Mouse (Mus musculus) MEL (cell line): ENCODE measurements around the gene Shmt1. TPM values are rescaled to one million over a fixed set of nuclear protein-coding genes. Genes with fewer than 3 reads are reported as not detected.
A peak's percentile ranks its signal among the peaks of the same experiment; 100 is the strongest.

Experiments used
- DNase-seq: peaks from one replicate; pipeline ENCODE4 v3.0.0; 2011; ENCODE audit warnings: low read depth, low spot score
- H3K27ac ChIP-seq: 2 replicates; pipeline ENCODE4 v1.5.1; 2012; ENCODE audit warnings: low read depth, mild to moderate bottlenecking, control low read depth, low read length, moderate library complexity; ENCODE audit not compliant: control insufficient read depth
- H3K27me3 ChIP-seq, 2 experiments: fragments of 150-350 bp in 1 of 2; sonication (generic) in 1 of 2; 2 replicates each; pipeline ENCODE4 v1.6.1; 2012; ENCODE audit warnings: low read length in 2 of 2, mild to moderate bottlenecking in 2 of 2, improper control_type of control experiment in 1 of 2, moderate library complexity in 1 of 2; ENCODE audit not compliant: insufficient read depth in 2 of 2, control insufficient read depth in 1 of 2
- H3K36me3 ChIP-seq, 2 experiments: 2 replicates each; pipeline ENCODE4 v1.6.1; 2012 to 2014; ENCODE audit warnings: low read length in 2 of 2, improper control_type of control experiment in 1 of 2, inconsistent platforms in 1 of 2, mild to moderate bottlenecking in 1 of 2; ENCODE audit not compliant: insufficient read depth in 2 of 2, control insufficient read depth in 1 of 2
- H3K4me1 ChIP-seq, 2 experiments: fragments of 150-350 bp in 1 of 2; sonication (generic) in 1 of 2; 2 replicates each; pipeline ENCODE4 v1.6.1; 2012; ENCODE audit warnings: low read length in 2 of 2, improper control_type of control experiment in 1 of 2, mild to moderate bottlenecking in 1 of 2; ENCODE audit not compliant: insufficient read depth in 2 of 2, control insufficient read depth in 1 of 2
- H3K4me3 ChIP-seq, 2 experiments: fragments of 150-350 bp in 1 of 2; sonication (generic) in 1 of 2; 2 replicates each; pipeline ENCODE4 v1.5.1; 2012; ENCODE audit warnings: low read depth in 2 of 2, low read length in 2 of 2, mild to moderate bottlenecking in 2 of 2, moderate library complexity in 2 of 2, control low read depth in 1 of 2, improper control_type of control experiment in 1 of 2; ENCODE audit not compliant: control insufficient read depth in 1 of 2, insufficient read depth in 1 of 2
- H3K79me2 ChIP-seq: 2 replicates; pipeline ENCODE4 v1.6.1; 2012; ENCODE audit warnings: mild to moderate bottlenecking, low read length, moderate library complexity; ENCODE audit not compliant: control insufficient read depth, poor library complexity, insufficient read depth
- H3K9ac ChIP-seq: 2 replicates; pipeline ENCODE4 v1.6.1; 2012; ENCODE audit warnings: low read depth, mild to moderate bottlenecking, control low read depth, low read length, moderate library complexity; ENCODE audit not compliant: control insufficient read depth, poor library complexity, severe bottlenecking
- H3K9me3 ChIP-seq: fragments of 150-350 bp; sonication (generic); replicated peaks from 2 replicates; pipeline ENCODE4 v1.6.1; 2012; ENCODE audit warnings: mild to moderate bottlenecking, low read length, improper control_type of control experiment, moderate library complexity; ENCODE audit not compliant: insufficient read depth
- CTCF ChIP-seq, 3 experiments: IDR thresholded peaks in 2 of 3; conservative IDR thresholded peaks in 1 of 3; 2 replicates each; pipeline ENCODE4 v1.5.1; 2011 to 2012; ENCODE audit warnings: low read length in 3 of 3, low read depth in 2 of 3, mild to moderate bottlenecking in 2 of 3, improper control_type of control experiment in 1 of 3, inconsistent platforms in 1 of 3, mixed read lengths in 1 of 3, moderate library complexity in 1 of 3; ENCODE audit not compliant: control insufficient read depth in 1 of 3, insufficient read depth in 1 of 3, poor library complexity in 1 of 3, severe bottlenecking in 1 of 3
- E2F4 ChIP-seq: IDR thresholded peaks from 2 replicates; pipeline ENCODE4 v1.6.1; 2011; ENCODE audit warnings: low read depth, low read length, improper control_type of control experiment, borderline replicate concordance
- ETS1 ChIP-seq: IDR thresholded peaks from 2 replicates; pipeline ENCODE4 v1.6.1; 2012; ENCODE audit warnings: low read depth, mild to moderate bottlenecking, inconsistent platforms, low read length, improper control_type of control experiment, moderate library complexity
- MAFK ChIP-seq: IDR thresholded peaks from 2 replicates; pipeline ENCODE4 v1.6.1; 2011; ENCODE audit warnings: low read depth, mild to moderate bottlenecking, low read length, improper control_type of control experiment, borderline replicate concordance
- MAX ChIP-seq: IDR thresholded peaks from 2 replicates; pipeline ENCODE4 v1.6.1; 2011; ENCODE audit warnings: low read length, improper control_type of control experiment
- MXI1 ChIP-seq: IDR thresholded peaks from 2 replicates; pipeline ENCODE4 v1.6.1; 2011; ENCODE audit warnings: mild to moderate bottlenecking, low read depth, low read length, improper control_type of control experiment
- NRF1 ChIP-seq: IDR thresholded peaks from 2 replicates; pipeline ENCODE4 v1.6.1; 2014; ENCODE audit warnings: low read depth, mild to moderate bottlenecking, inconsistent platforms, low read length, improper control_type of control experiment, moderate library complexity; ENCODE audit not compliant: poor library complexity, insufficient read depth, severe bottlenecking
- POLR2A ChIP-seq, 2 experiments: IDR thresholded peaks; 2 replicates each; pipeline ENCODE4 v1.6.1; 2011 to 2012; ENCODE audit warnings: low read length in 2 of 2, mild to moderate bottlenecking in 2 of 2, control low read depth in 1 of 2, improper control_type of control experiment in 1 of 2, low read depth in 1 of 2, moderate library complexity in 1 of 2; ENCODE audit not compliant: control insufficient read depth in 1 of 2, insufficient read depth in 1 of 2, poor library complexity in 1 of 2
- RAD21 ChIP-seq: IDR thresholded peaks from 2 replicates; pipeline ENCODE4 v1.6.1; 2011; ENCODE audit warnings: mild to moderate bottlenecking, low read depth, low read length, improper control_type of control experiment
- RCOR1 ChIP-seq: IDR thresholded peaks from 2 replicates; pipeline ENCODE4 v1.6.1; 2012; ENCODE audit warnings: low read depth, mild to moderate bottlenecking, inconsistent platforms, low read length, improper control_type of control experiment
- SIN3A ChIP-seq: IDR thresholded peaks from 2 replicates; pipeline ENCODE4 v1.6.1; 2012; ENCODE audit warnings: low read length, improper control_type of control experiment, inconsistent platforms
- SMC3 ChIP-seq: IDR thresholded peaks from 2 replicates; pipeline ENCODE4 v1.6.1; 2011; ENCODE audit warnings: low read depth, low read length, improper control_type of control experiment
- USF2 ChIP-seq, 2 experiments: IDR thresholded peaks; 2 replicates each; pipeline ENCODE4 v1.6.1; 2011 to 2012; ENCODE audit warnings: improper control_type of control experiment in 2 of 2, low read length in 2 of 2, borderline replicate concordance in 1 of 2, inconsistent platforms in 1 of 2, low read depth in 1 of 2, mild to moderate bottlenecking in 1 of 2; ENCODE audit not compliant: insufficient read depth in 1 of 2
- ZC3H11A ChIP-seq: IDR thresholded peaks from 2 replicates; pipeline ENCODE4 v1.6.1; 2012; ENCODE audit warnings: low read depth, mild to moderate bottlenecking, inconsistent platforms, low read length, improper control_type of control experiment
- ZKSCAN1 ChIP-seq: IDR thresholded peaks from 2 replicates; pipeline ENCODE4 v1.6.1; 2012; ENCODE audit warnings: low read depth, mild to moderate bottlenecking, inconsistent platforms, low read length, improper control_type of control experiment, moderate library complexity
- ZNF384 ChIP-seq: IDR thresholded peaks from 2 replicates; pipeline ENCODE4 v1.6.1; 2012; ENCODE audit warnings: low read depth, mild to moderate bottlenecking, inconsistent platforms, low read length, improper control_type of control experiment
- polyA plus RNA-seq, 2 experiments: library from polyadenylated mRNA; stranded (reverse) in 1 of 2; unstranded in 1 of 2; fragments of >175 nt in 1 of 2; fragments of >200 nt in 1 of 2; gene quantifications; 2 replicates each; pipeline versions ENCODE4 v1.2.1 to v1.2.4; 2012; ENCODE audit warnings: low replicate concordance in 2 of 2, low read depth in 1 of 2; ENCODE audit not compliant: insufficient read length in 2 of 2, insufficient read depth in 1 of 2, missing spikeins in 1 of 2
- total RNA-seq: library from RNA; depleted of rRNA; stranded (reverse); fragments of 300-350 nt; gene quantifications from 2 replicates; pipeline ENCODE4 v1.2.3, GENCODE M21; 2012

Gene Shmt1
- total and polyA plus RNA-seq, 3 experiments: 55.3 to 71.4 TPM; not detected in 1

DNA sequence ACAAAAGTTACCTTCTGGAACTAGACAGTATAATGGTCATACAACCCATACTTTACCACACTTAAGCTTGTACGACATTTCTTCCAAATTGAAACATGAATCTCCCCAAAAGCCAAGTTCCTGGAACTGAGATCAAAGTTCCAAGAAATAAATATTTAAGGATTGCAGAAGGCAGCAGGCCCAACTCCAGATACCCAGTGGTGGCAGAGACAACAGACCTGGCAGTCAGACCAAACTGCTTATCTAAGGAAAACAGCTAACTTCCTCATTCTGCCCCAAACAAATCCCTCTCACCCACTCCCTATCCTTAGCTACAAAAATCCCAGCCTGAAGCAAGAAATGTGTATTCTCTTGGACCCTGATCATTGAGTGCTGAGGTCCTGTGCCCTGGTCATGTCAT, 36.7 kb downstream of the Shmt1 start (continued):
- TF ChIP-seq MXI1: peak; percentile 21; the same call in 1 of the 2 replicates

GRCm38 (mm10) chr11:60774158-60774689, 37.3 kb downstream of the Shmt1 start:
- Histone ChIP-seq H3K79me2 (peaks cover 64% of the 10 kb centered on the region), H3K9me3 (no peaks in the 10 kb centered on the region), H3K27ac (no peak overlapping the region), H3K36me3 (peaks cover 0 to 36% of the 10 kb centered on the region in 2 experiments; a peak in 2 of 4 replicates), H3K27me3 (no peaks in the 10 kb centered on the region), H3K9ac (no peak overlapping the region), H3K4me1 (peaks cover 0 to 33% of the 10 kb centered on the region in 2 experiments; a peak in 3 of 4 replicates), H3K4me3 (no peak overlapping the region)
- DNase-seq: no peak
- TF ChIP-seq ZC3H11A (no peak), MAX (no peak), NRF1 (no peak), MXI1 (no peak), RCOR1 (no peak), MAFK (no peak), E2F4 (no peak), ETS1 (no peak), SIN3A (no peak), ZNF384 (no peak), POLR2A (IDR thresholded peaks at IDR 0.05; ENCODE audit: control insufficient read depth in 1 of 2, insufficient read depth in 1 of 2, low read depth in 1 of 2, low read length in 2 of 2, poor library complexity in 1 of 2) (no peak), ZKSCAN1 (no peak), USF2 (IDR thresholded peaks at IDR 0.05; ENCODE audit: borderline replicate concordance in 1 of 2, insufficient read depth in 1 of 2, low read depth in 1 of 2, low read length in 2 of 2) (no peak)

DNA sequence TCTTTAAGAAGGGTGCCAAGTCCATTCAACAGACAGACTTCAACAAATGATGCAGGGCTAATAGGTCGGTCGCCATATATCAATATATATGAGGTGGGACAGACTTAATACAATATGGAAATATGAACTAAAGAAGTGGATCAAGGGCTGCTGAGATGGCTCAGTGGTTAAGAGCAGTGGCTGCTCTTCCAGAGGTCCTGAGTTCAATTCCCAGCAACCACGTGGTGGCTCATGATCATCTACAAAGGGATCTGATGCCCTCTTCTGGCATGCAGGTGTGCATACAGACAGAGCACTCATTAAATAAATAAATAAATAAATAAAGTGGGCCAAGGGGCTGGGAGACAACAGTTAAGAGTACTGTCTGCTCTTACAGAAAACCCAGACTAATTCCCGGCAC, 39.4 kb downstream of the Shmt1 start:
- peak; percentile 6 for TF ChIP-seq RAD21
- no peak for TF ChIP-seq SMC3
- TF ChIP-seq CTCF (IDR thresholded peaks at IDR 0.05 in 2 of 3, conservative IDR thresholded peaks at IDR 0.05 in 1 of 3; ENCODE audit: control insufficient read depth in 1 of 3, insufficient read depth in 1 of 3, low read depth in 2 of 3, low read length in 3 of 3, poor library complexity in 1 of 3, severe bottlenecking in 1 of 3): 0 out of 6 replicates have a peak, but pooled peaks of 1 of the 3 experiments have one; percentile 3
- TF ChIP-seq, all 39 proteins: peak for 2
- Histone ChIP-seq H3K4me3 (no peak overlapping the region), H3K27ac (no peak overlapping the region), H3K9me3 (no peaks in the 10 kb centered on the region), H3K36me3 (peaks cover 0 to 25% of the 10 kb centered on the region in 2 experiments; a peak in 3 of 4 replicates), H3K4me1 (peaks cover 0 to 19% of the 10 kb centered on the region in 2 experiments; a peak in 3 of 4 replicates), H3K27me3 (no peaks in the 10 kb centered on the region), H3K9ac (no peak overlapping the region), H3K79me2 (peaks cover 46% of the 10 kb centered on the region)
- no peak for DNase-seq
